Mouse (Mus musculus): ENCODE measurements at regions not wholly inside any gene's neighbourhood (a gene's known extent, or its start where the extent isn't known, plus 50 kb on each side); places are given as distances from the start of the nearest gene placed in this dataset.

GRCm38 (mm10) chr6:70088041-70088440 is 704.0 kb downstream of the Rpia start:
- TF ChIP-seq POLR2A (IDR thresholded peaks at IDR 0.05; ENCODE audit: low read depth, low read length) = no peak
- no peak for TF ChIP-seq CTCF (IDR thresholded peaks at IDR 0.05; ENCODE audit: extremely low read depth, insufficient read depth, insufficient read length, insufficient replicate concordance)

Data from spleen, adult 2 months (tissue).